Mouse (Mus musculus) monocyte, adult 5-6 weeks (primary cell): Measurements from ENCODE around the gene Klhl11. TPM values are rescaled to one million over a fixed set of nuclear protein-coding genes. Genes with fewer than 3 reads are reported as not detected.

Source experiments
- ATAC-seq: fragments of 153-309, 156-312 bp; replicated peaks from 2 replicates; pipeline ENCODE4 v1.8.0; 2017; ENCODE audit warnings: mild to moderate bottlenecking; ENCODE audit not compliant: low TSS enrichment, insufficient number of reproducible peaks, severe bottlenecking, poor library complexity, low FRiP score
- total RNA-seq: library from RNA; stranded (forward); fragments of 200-1000, 200-491, 200-594 nt; gene quantifications from 3 replicates; pipeline ENCODE4 v1.2.3, GENCODE M21; 2017

Klhl11 gene
- total RNA-seq, 1 experiment from 2014 or later: 28.5 TPM

- no peak for ATAC-seq
Measured at GRCm38 (mm10) chr11:100421537-100421936, 51.0 kb downstream of the Klhl11 start.

GRCm38 (mm10) chr11:100414914-100415822 lies 57.4 kb downstream of the Klhl11 start, which contains the start of gene Fkbp10:
Gene Fkbp10, plus strand, starts transcription at chr11:100415697.
- no peak for ATAC-seq

- ATAC-seq: no peak; the same call in 1 of the 2 replicates
Measured at GRCm38 (mm10) chr11:100414021-100414913, 58.3 kb downstream of the Klhl11 start, which contains the start of gene P3h4. Gene P3h4, minus strand, starts transcription at chr11:100414836.

- no peak for ATAC-seq
Measured at GRCm38 (mm10) chr11:100413541-100413940, 59.0 kb downstream of the Klhl11 start.

Other genes starting within 250 kb of the Klhl11 start
- gene Krt16, start 223.8 kb downstream of the Klhl11 start, total RNA-seq: not detected in 3 replicates
- gene Krt17, start 211.7 kb downstream of the Klhl11 start, total RNA-seq: not detected in 3 replicates
- not detected in 3 replicates for gene Krt42, start 202.9 kb downstream of the Klhl11 start, total RNA-seq
- gene Eif1, start 152.9 kb downstream of the Klhl11 start, total RNA-seq: 374 to 712 TPM (median 492 TPM) in 3 replicates
- not detected in 3 replicates for gene Gast, start 138.3 kb downstream of the Klhl11 start, total RNA-seq
- 1.3 to 2.7 TPM in 2 of 3 replicates, not detected in the other for gene Hap1, start 116.6 kb downstream of the Klhl11 start, total RNA-seq
- gene Jup, start 75.0 kb downstream of the Klhl11 start, total RNA-seq: 14.7 to 28.8 TPM (median 21.2 TPM) in 3 replicates
- 0.64 to 5.3 TPM (median 3.1 TPM) in 3 replicates for gene P3h4, start 57.9 kb downstream of the Klhl11 start, total RNA-seq
- 0.57 to 4.4 TPM (median 2.1 TPM) in 3 replicates for gene Fkbp10, start 57.0 kb downstream of the Klhl11 start, total RNA-seq
- gene Nt5c3b, start 30.9 kb downstream of the Klhl11 start, total RNA-seq: 8.0 to 38.5 TPM (median 14.4 TPM) in 3 replicates
- 0.97 TPM in 1 of 3 replicates, not detected in the others for gene Klhl10, start 30.8 kb downstream of the Klhl11 start, total RNA-seq
- 104 to 134 TPM (median 105 TPM) in 3 replicates for gene Acly, start 55.3 kb upstream of the Klhl11 start, total RNA-seq
- 4.4 TPM in 1 of 3 replicates, not detected in the others for gene Ttc25, start 72.9 kb upstream of the Klhl11 start, total RNA-seq
- 22.6 to 33.8 TPM (median 25.9 TPM) in 3 replicates for gene Cnp, start 102.2 kb upstream of the Klhl11 start, total RNA-seq
- 49.6 to 69.8 TPM (median 54.5 TPM) in 3 replicates for gene Nkiras2, start 146.5 kb upstream of the Klhl11 start, total RNA-seq
- 239 to 305 TPM (median 293 TPM) in 3 replicates for gene Dnajc7, start 147.4 kb upstream of the Klhl11 start, total RNA-seq
- 0.32 to 0.76 TPM (median 0.49 TPM) in 3 replicates for gene Zfp385c, start 219.7 kb upstream of the Klhl11 start, total RNA-seq
- 26.9 to 31.5 TPM (median 28.6 TPM) in 3 replicates for gene Dhx58, start 231.5 kb upstream of the Klhl11 start, total RNA-seq
- 6.1 to 9.9 TPM (median 7.1 TPM) in 3 replicates for gene Kat2a, start 239.7 kb upstream of the Klhl11 start, total RNA-seq
- gene Hspb9, start 241.1 kb upstream of the Klhl11 start, total RNA-seq: not detected in 3 replicates